16 mouse cellular contexts compared by ENCODE assay signal in genomic region chr9:44892664-44893063, GRCm38 (mm10).
"Had no signal": no experiment of that assay in that cellular context is flagged by ENCODE, and none has a peak within 500 bp of the region (broad histone marks: within the 10 kb centered on the region; RNA-seq: fewer than 3 reads in every experiment).

No protein-coding gene starts in this region.

- DNase-seq: kidney, postnatal 10 days; kidney, postnatal 36 days; layer of hippocampus, postnatal 36 days; liver, embryonic 13.5 days; lung, adult 2 months; lung, postnatal 14 days; lung, postnatal 4 days; midbrain, embryonic 14.5 days; right cerebral cortex, adult 18-20 months; right cerebral cortex, postnatal 14 days; right cerebral cortex, postnatal 4 days; thymus, adult 2 months; thymus, postnatal 14 days had no signal

- H3K9me3 ChIP-seq: liver, embryonic 13.5 days had no signal

- H3K4me2 ChIP-seq: liver, embryonic 13.5 days; midbrain, embryonic 11.5 days had no signal

- H3K36me3 ChIP-seq: liver, embryonic 13.5 days had no signal

- H3K27ac ChIP-seq: left cerebral cortex, adult 2 months; liver, embryonic 13.5 days; stomach, postnatal 0 days had no signal

- H3K27me3 ChIP-seq: liver, embryonic 13.5 days had no signal

- H3K4me3 ChIP-seq: left cerebral cortex, adult 2 months; liver, embryonic 13.5 days had no signal

- H3K9ac ChIP-seq: liver, embryonic 13.5 days had no signal
